Mouse (Mus musculus): ENCODE measurements around the gene Zbtb16. TPM values are rescaled to one million over a fixed set of nuclear protein-coding genes. Genes with fewer than 3 reads are reported as not detected.

Gene Zbtb16
- total RNA-seq, 1 experiment: 0.36 TPM

- H3K27ac ChIP-seq (ENCODE audit: insufficient read depth, low read depth, low read length, poor library complexity, severe bottlenecking): no peak overlapping the region
- in situ Hi-C loops (cut with MboI; ENCODE audit: low sequenced_read_pairs in 2 of 2, unreplicated experiment in 2 of 2): no loop called here
- no peak overlapping the region for H3K9ac ChIP-seq (ENCODE audit: insufficient read depth, low read depth, low read length, poor library complexity, severe bottlenecking)
- TF ChIP-seq HCFC1 (IDR thresholded peaks at IDR 0.05; ENCODE audit: borderline replicate concordance, insufficient read depth, low read length) (no peak), ZC3H11A (IDR thresholded peaks at IDR 0.05; ENCODE audit: borderline replicate concordance, low read depth, low read length) (no peak), CHD2 (IDR thresholded peaks at IDR 0.05; ENCODE audit: low read depth, low read length) (no peak), MAFK (IDR thresholded peaks at IDR 0.05; ENCODE audit: insufficient read depth, low read depth, low read length) (no peak), ZNF384 (IDR thresholded peaks at IDR 0.05; ENCODE audit: low read depth, low read length) (no peak)
- no peaks in the 10 kb centered on the region for H3K4me1 ChIP-seq (ENCODE audit: control insufficient read depth in 2 of 2, insufficient read depth in 2 of 2, low read length in 2 of 2, poor library complexity in 1 of 2)
- DNase-seq (ENCODE audit: low read depth, low spot score): no peak
- no peaks in the 10 kb centered on the region for H3K9me3 ChIP-seq (ENCODE audit: control insufficient read depth, insufficient read depth, low read depth, low read length)
- H3K4me3 ChIP-seq (ENCODE audit: insufficient read depth in 1 of 2, low read depth in 1 of 2, low read length in 2 of 2, poor library complexity in 1 of 2, severe bottlenecking in 1 of 2): no peak overlapping the region
- no peaks in the 10 kb centered on the region for H3K36me3 ChIP-seq (ENCODE audit: control insufficient read depth, insufficient read depth, low read length, poor library complexity, severe bottlenecking)
Observed at GRCm38 (mm10) chr9:48824533-48825130, 11.4 kb downstream of the Zbtb16 start.

- DNase-seq (ENCODE audit: low read depth, low spot score): no peak
- no peaks in the 10 kb centered on the region for H3K9me3 ChIP-seq (ENCODE audit: control insufficient read depth, insufficient read depth, low read depth, low read length)
- no peak overlapping the region for H3K4me3 ChIP-seq (ENCODE audit: insufficient read depth in 1 of 2, low read depth in 1 of 2, low read length in 2 of 2, poor library complexity in 1 of 2, severe bottlenecking in 1 of 2)
- in situ Hi-C loops (cut with MboI; ENCODE audit: low sequenced_read_pairs in 2 of 2, unreplicated experiment in 2 of 2): no loop called here
- no peaks in the 10 kb centered on the region for H3K4me1 ChIP-seq (ENCODE audit: control insufficient read depth in 2 of 2, insufficient read depth in 2 of 2, low read length in 2 of 2, poor library complexity in 1 of 2)
- TF ChIP-seq HCFC1 (IDR thresholded peaks at IDR 0.05; ENCODE audit: borderline replicate concordance, insufficient read depth, low read length): no peak
- TF ChIP-seq ZC3H11A (IDR thresholded peaks at IDR 0.05; ENCODE audit: borderline replicate concordance, low read depth, low read length): no peak
- TF ChIP-seq CHD2 (IDR thresholded peaks at IDR 0.05; ENCODE audit: low read depth, low read length): no peak
- TF ChIP-seq ZNF384 (IDR thresholded peaks at IDR 0.05; ENCODE audit: low read depth, low read length): peak; percentile 70; the same call in 1 of the 2 replicates
- no peak for TF ChIP-seq MAFK (IDR thresholded peaks at IDR 0.05; ENCODE audit: insufficient read depth, low read depth, low read length)
- H3K36me3 ChIP-seq (ENCODE audit: control insufficient read depth, insufficient read depth, low read length, poor library complexity, severe bottlenecking): no peaks in the 10 kb centered on the region
- no peak overlapping the region for H3K9ac ChIP-seq (ENCODE audit: insufficient read depth, low read depth, low read length, poor library complexity, severe bottlenecking)
- H3K27ac ChIP-seq (ENCODE audit: insufficient read depth, low read depth, low read length, poor library complexity, severe bottlenecking): no peak overlapping the region
Observed at GRCm38 (mm10) chr9:48823851-48824250, 12.2 kb downstream of the Zbtb16 start.

GRCm38 (mm10) chr9:48823319-48823705 lies 12.7 kb downstream of the Zbtb16 start:
- H3K4me1 ChIP-seq (ENCODE audit: control insufficient read depth in 2 of 2, insufficient read depth in 2 of 2, low read length in 2 of 2, poor library complexity in 1 of 2): no peaks in the 10 kb centered on the region
- in situ Hi-C loops (cut with MboI; ENCODE audit: low sequenced_read_pairs in 2 of 2, unreplicated experiment in 2 of 2): no loop called here
- no peaks in the 10 kb centered on the region for H3K36me3 ChIP-seq (ENCODE audit: control insufficient read depth, insufficient read depth, low read length, poor library complexity, severe bottlenecking)
- no peaks in the 10 kb centered on the region for H3K9me3 ChIP-seq (ENCODE audit: control insufficient read depth, insufficient read depth, low read depth, low read length)
- H3K4me3 ChIP-seq (ENCODE audit: insufficient read depth in 1 of 2, low read depth in 1 of 2, low read length in 2 of 2, poor library complexity in 1 of 2, severe bottlenecking in 1 of 2): no peak overlapping the region
- DNase-seq (ENCODE audit: low read depth, low spot score): no peak
- TF ChIP-seq CHD2 (IDR thresholded peaks at IDR 0.05; ENCODE audit: low read depth, low read length): no peak
- no peak for TF ChIP-seq ZNF384 (IDR thresholded peaks at IDR 0.05; ENCODE audit: low read depth, low read length)
- no peak for TF ChIP-seq ZC3H11A (IDR thresholded peaks at IDR 0.05; ENCODE audit: borderline replicate concordance, low read depth, low read length)
- TF ChIP-seq HCFC1 (IDR thresholded peaks at IDR 0.05; ENCODE audit: borderline replicate concordance, insufficient read depth, low read length): no peak
- no peak for TF ChIP-seq MAFK (IDR thresholded peaks at IDR 0.05; ENCODE audit: insufficient read depth, low read depth, low read length)
- H3K27ac ChIP-seq (ENCODE audit: insufficient read depth, low read depth, low read length, poor library complexity, severe bottlenecking): no peak overlapping the region
- no peak overlapping the region for H3K9ac ChIP-seq (ENCODE audit: insufficient read depth, low read depth, low read length, poor library complexity, severe bottlenecking)

GRCm38 (mm10) chr9:48822586-48823318 lies 13.3 kb downstream of the Zbtb16 start:
- Histone ChIP-seq H3K4me1 (ENCODE audit: control insufficient read depth in 2 of 2, insufficient read depth in 2 of 2, low read length in 2 of 2, poor library complexity in 1 of 2) (no peaks in the 10 kb centered on the region), H3K4me3 (ENCODE audit: insufficient read depth in 1 of 2, low read depth in 1 of 2, low read length in 2 of 2, poor library complexity in 1 of 2, severe bottlenecking in 1 of 2) (peak overlapping the region in 1 of 2 experiments; percentile 13; a peak in 1 of 4 replicates), H3K27ac (ENCODE audit: insufficient read depth, low read depth, low read length, poor library complexity, severe bottlenecking) (no peak overlapping the region), H3K9me3 (ENCODE audit: control insufficient read depth, insufficient read depth, low read depth, low read length) (no peaks in the 10 kb centered on the region), H3K9ac (ENCODE audit: insufficient read depth, low read depth, low read length, poor library complexity, severe bottlenecking) (no peak overlapping the region; the same call in 1 of the 2 replicates), H3K36me3 (ENCODE audit: control insufficient read depth, insufficient read depth, low read length, poor library complexity, severe bottlenecking) (no peaks in the 10 kb centered on the region)
- in situ Hi-C loops (cut with MboI; ENCODE audit: low sequenced_read_pairs in 2 of 2, unreplicated experiment in 2 of 2): no loop called here
- no peak for DNase-seq (ENCODE audit: low read depth, low spot score)
- no peak for TF ChIP-seq HCFC1 (IDR thresholded peaks at IDR 0.05; ENCODE audit: borderline replicate concordance, insufficient read depth, low read length)
- no peak for TF ChIP-seq MAFK (IDR thresholded peaks at IDR 0.05; ENCODE audit: insufficient read depth, low read depth, low read length)
- no peak for TF ChIP-seq ZC3H11A (IDR thresholded peaks at IDR 0.05; ENCODE audit: borderline replicate concordance, low read depth, low read length)
- TF ChIP-seq CHD2 (IDR thresholded peaks at IDR 0.05; ENCODE audit: low read depth, low read length): no peak
- TF ChIP-seq ZNF384 (IDR thresholded peaks at IDR 0.05; ENCODE audit: low read depth, low read length): no peak
